Mouse (Mus musculus) heart, embryonic 11.5 days (tissue): ENCODE measurements at regions not wholly inside any gene's neighbourhood (a gene's known extent, or its start where the extent isn't known, plus 50 kb on each side); places are given as distances from the start of the nearest gene placed in this dataset.

Experiments
- ATAC-seq: fragments of 200-750 bp; cut with Nextera tagmentation; replicated peaks from 2 replicates; pipeline ENCODE4 v1.8.0; 2017; ENCODE audit warnings: moderate library complexity; ENCODE audit not compliant: insufficient number of reproducible peaks, low FRiP score, low TSS enrichment
- H3K27ac ChIP-seq: fragments of 300-500 bp; sonication (generic); 2 replicates; pipeline ENCODE4 v1.5.1; 2014; ENCODE audit warnings: mild to moderate bottlenecking, low read depth, low read length
- H3K27me3 ChIP-seq: fragments of 300-500 bp; sonication (generic); 2 replicates; pipeline ENCODE4 v1.6.1; 2014; ENCODE audit warnings: mild to moderate bottlenecking, low read length, mixed read lengths; ENCODE audit not compliant: control insufficient read depth, insufficient read depth
- H3K36me3 ChIP-seq: fragments of 300-500 bp; sonication (generic); 2 replicates; pipeline ENCODE4 v1.6.1; 2014; ENCODE audit warnings: mild to moderate bottlenecking, low read length, moderate library complexity, mixed read lengths; ENCODE audit not compliant: control insufficient read depth, insufficient read depth
- H3K4me1 ChIP-seq: fragments of 300-500 bp; sonication (generic); 2 replicates; pipeline ENCODE4 v1.6.1; 2014; ENCODE audit warnings: low read length; ENCODE audit not compliant: control insufficient read depth, insufficient read depth
- H3K4me2 ChIP-seq: fragments of 300-500 bp; sonication (generic); 2 replicates; pipeline ENCODE4 v1.6.1; 2014; ENCODE audit warnings: mild to moderate bottlenecking, moderate library complexity
- H3K4me3 ChIP-seq: fragments of 300-500 bp; sonication (generic); 2 replicates; pipeline ENCODE4 v1.5.1; 2014; ENCODE audit warnings: low read depth, low read length
- H3K9ac ChIP-seq: fragments of 300-500 bp; sonication (generic); 2 replicates; pipeline ENCODE4 v1.6.1; 2014; ENCODE audit warnings: mild to moderate bottlenecking, low read depth, low read length, moderate library complexity
- H3K9me3 ChIP-seq: fragments of 300-500 bp; sonication (generic); replicated peaks from 2 replicates; pipeline ENCODE4 v1.6.1; 2016; ENCODE audit warnings: low read length; ENCODE audit not compliant: control insufficient read depth
- WGBS: fragments of 180-500 bp; shearing (Covaris S2); extraction: QIAGEN DNeasy Blood & Tissue Kit; methylation state at CpG from one replicate; pipeline ENCODE4 v1.1.7; 2014; ENCODE audit not compliant: insufficient replicate concordance; 5-methylcytosine and 5-hydroxymethylcytosine counted together

DNA sequence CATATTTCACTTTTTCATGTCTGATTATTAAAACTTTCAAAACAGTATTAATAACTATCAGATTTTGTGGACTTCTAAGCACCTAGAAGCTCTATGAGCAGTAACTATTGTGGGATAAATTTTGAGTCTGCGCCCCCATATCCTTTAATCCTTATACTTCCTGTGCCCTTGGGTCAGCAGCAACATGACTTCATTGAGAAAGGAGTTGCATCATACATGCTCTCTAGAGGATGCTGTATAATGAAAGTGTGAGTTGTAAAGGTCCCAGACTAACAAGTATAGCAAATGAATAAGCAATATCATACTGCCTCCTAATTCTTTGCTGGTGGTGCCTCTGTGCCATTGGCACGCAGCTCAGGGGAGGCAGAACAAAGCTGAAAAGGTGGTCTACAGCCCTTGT lies 404.6 kb downstream of the 4930474N05Rik start:
- Histone ChIP-seq H3K9ac (no peak overlapping the region), H3K27ac (no peak overlapping the region), H3K9me3 (no peaks in the 10 kb centered on the region), H3K4me2 (no peak overlapping the region), H3K27me3 (no peaks in the 10 kb centered on the region), H3K4me1 (no peaks in the 10 kb centered on the region), H3K4me3 (no peak overlapping the region), H3K36me3 (no peaks in the 10 kb centered on the region)
- WGBS: 78% methylated on average over 2 of the region's 2 CpGs
- ATAC-seq: no peak

GRCm38 (mm10) chr14:36485499-36485898 lies 390.8 kb downstream of the 4930474N05Rik start:
- no peaks in the 10 kb centered on the region for H3K36me3 ChIP-seq
- no peak for ATAC-seq

DNA sequence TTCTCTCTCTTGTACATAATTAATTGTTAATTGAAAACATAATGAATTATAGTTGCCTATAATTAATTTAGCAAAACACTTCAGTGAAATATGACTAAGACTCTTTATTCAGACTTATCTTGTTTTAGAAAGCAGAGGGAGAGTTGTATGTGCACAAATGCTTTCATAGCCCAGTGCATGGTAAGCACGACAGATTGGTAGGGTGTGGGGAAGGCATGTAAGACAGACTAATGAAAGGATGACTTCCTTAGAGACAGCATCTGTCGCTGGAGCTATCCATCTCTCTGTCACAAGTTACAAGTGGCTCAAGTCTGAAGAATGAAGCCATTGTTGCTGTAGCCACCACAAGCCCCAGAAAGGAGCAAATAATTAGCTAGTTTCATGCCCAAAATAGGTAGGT lies 376.9 kb downstream of the 4930474N05Rik start:
- no peaks in the 10 kb centered on the region for H3K36me3 ChIP-seq
- no peaks in the 10 kb centered on the region for H3K27me3 ChIP-seq
- ATAC-seq: no peak
- 61% methylated on average over 2 of the region's 2 CpGs for WGBS
- H3K4me1 ChIP-seq: no peaks in the 10 kb centered on the region
- H3K9ac ChIP-seq: no peak overlapping the region
- H3K4me3 ChIP-seq: no peak overlapping the region
- no peaks in the 10 kb centered on the region for H3K9me3 ChIP-seq
- no peak overlapping the region for H3K4me2 ChIP-seq
- H3K27ac ChIP-seq: no peak overlapping the region

More at GRCm38 (mm10) chr14:36485499-36485898, 390.8 kb downstream of the 4930474N05Rik start:
- Histone ChIP-seq H3K4me3 (no peak overlapping the region), H3K9ac (no peak overlapping the region), H3K4me2 (no peak overlapping the region), H3K27ac (no peak overlapping the region), H3K27me3 (no peaks in the 10 kb centered on the region), H3K4me1 (no peaks in the 10 kb centered on the region), H3K9me3 (no peaks in the 10 kb centered on the region)

- Histone ChIP-seq H3K9ac (no peak overlapping the region), H3K4me3 (no peak overlapping the region), H3K4me1 (no peaks in the 10 kb centered on the region), H3K27me3 (no peaks in the 10 kb centered on the region), H3K27ac (no peak overlapping the region), H3K36me3 (no peaks in the 10 kb centered on the region), H3K9me3 (no peaks in the 10 kb centered on the region), H3K4me2 (no peak overlapping the region)
- no peak for ATAC-seq
- 67% methylated on average over 1 of the region's 1 CpGs for WGBS
These were observed 375.6 kb downstream of the 4930474N05Rik start for GRCm38 (mm10) chr14:36470362-36470761.

DNA sequence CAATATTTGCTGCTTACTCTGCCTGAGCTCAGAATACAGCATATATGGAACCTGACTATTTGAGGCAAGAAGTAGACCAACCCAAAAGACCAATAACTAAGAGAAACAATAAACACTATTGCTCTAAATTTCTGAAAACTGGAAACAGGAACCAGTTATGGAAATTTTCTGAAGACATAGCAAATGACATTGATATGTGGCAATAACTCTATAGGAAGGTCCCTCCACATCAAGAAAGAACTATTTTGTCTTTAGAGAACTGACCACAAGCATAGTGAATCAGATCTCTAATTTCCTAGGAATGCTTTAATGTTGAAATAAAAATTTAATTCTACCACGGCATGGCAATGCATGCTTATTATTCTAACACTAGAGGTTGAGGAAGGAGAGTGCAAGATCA lies 358.3 kb downstream of the 4930474N05Rik start:
- Histone ChIP-seq H3K27me3 (no peaks in the 10 kb centered on the region), H3K9ac (no peak overlapping the region), H3K36me3 (no peaks in the 10 kb centered on the region), H3K4me1 (no peaks in the 10 kb centered on the region), H3K27ac (no peak overlapping the region), H3K9me3 (no peaks in the 10 kb centered on the region), H3K4me3 (no peak overlapping the region), H3K4me2 (no peak overlapping the region)
- WGBS: 73% methylated on average over 1 of the region's 1 CpGs
- ATAC-seq: no peak

GRCm38 (mm10) chr14:36450126-36450525 lies 355.4 kb downstream of the 4930474N05Rik start:
- Histone ChIP-seq H3K4me1 (no peaks in the 10 kb centered on the region), H3K27ac (no peak overlapping the region), H3K4me3 (no peak overlapping the region), H3K27me3 (no peaks in the 10 kb centered on the region), H3K9ac (no peak overlapping the region), H3K9me3 (no peaks in the 10 kb centered on the region), H3K36me3 (no peaks in the 10 kb centered on the region), H3K4me2 (no peak overlapping the region)
- ATAC-seq: no peak

DNA sequence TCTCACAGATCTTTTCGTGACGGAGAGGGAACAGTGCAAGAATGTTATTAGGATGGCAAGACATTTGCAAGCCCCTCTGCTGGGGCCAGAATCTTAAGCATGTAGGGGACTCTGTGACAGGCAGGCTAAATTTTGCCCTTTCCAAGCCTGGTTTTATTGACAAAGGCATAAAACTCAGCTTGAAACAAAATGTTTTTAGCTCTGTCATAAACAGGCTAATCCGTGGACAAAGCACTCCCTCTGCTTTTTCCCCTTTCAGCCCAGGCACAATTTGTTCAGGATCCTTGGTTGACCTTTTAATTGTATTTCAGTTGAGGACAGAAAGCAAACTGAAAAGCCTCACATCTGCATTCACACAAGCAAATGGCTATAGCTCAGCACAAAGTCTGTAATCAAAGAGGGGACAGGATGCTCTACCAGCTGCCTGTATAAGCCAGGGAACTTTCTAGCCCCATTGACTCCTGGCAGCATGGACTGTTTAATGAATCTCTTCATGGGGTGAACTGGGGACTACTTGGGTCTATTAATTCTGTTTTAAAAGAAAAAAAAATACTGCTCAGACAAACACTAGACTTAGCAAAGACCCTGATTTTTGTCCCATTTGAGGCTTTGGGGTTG lies 320.0 kb downstream of the 4930474N05Rik start:
- Histone ChIP-seq H3K9me3 (no peaks in the 10 kb centered on the region), H3K36me3 (no peaks in the 10 kb centered on the region), H3K4me1 (no peaks in the 10 kb centered on the region), H3K27me3 (no peaks in the 10 kb centered on the region), H3K27ac (no peak overlapping the region), H3K4me2 (no peak overlapping the region), H3K4me3 (no peak overlapping the region), H3K9ac (no peak overlapping the region)
- ATAC-seq: no peak
- 76% methylated on average over 3 of the region's 3 CpGs for WGBS

DNA sequence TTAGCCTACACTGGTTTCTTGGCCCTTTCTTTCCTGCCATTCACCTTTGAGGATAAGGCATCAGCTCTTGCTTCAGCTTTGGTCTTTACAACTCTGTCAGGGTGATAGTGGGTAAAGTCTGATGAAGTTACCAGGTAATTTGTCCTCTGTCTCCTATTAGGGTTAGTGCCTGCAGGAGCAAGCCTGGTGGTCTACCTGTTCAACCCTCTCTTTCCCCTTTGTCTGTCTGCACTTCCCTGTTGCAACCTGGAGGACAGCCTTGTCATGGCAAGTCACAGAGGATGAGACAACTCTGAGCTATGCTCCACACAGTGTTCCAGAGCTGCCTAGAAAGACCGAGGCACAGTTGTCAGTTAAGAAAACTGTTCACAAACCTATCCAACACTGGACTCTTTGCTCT lies 319.5 kb downstream of the 4930474N05Rik start:
- Histone ChIP-seq H3K4me1 (no peaks in the 10 kb centered on the region), H3K9me3 (no peaks in the 10 kb centered on the region), H3K27me3 (no peaks in the 10 kb centered on the region), H3K27ac (no peak overlapping the region), H3K9ac (no peak overlapping the region), H3K36me3 (no peaks in the 10 kb centered on the region), H3K4me2 (no peak overlapping the region), H3K4me3 (no peak overlapping the region)
- ATAC-seq: no peak
- 73% methylated on average over 1 of the region's 1 CpGs for WGBS
